Mouse (Mus musculus): Measurements from ENCODE around the gene Meaf6.

Meaf6 gene

DNA sequence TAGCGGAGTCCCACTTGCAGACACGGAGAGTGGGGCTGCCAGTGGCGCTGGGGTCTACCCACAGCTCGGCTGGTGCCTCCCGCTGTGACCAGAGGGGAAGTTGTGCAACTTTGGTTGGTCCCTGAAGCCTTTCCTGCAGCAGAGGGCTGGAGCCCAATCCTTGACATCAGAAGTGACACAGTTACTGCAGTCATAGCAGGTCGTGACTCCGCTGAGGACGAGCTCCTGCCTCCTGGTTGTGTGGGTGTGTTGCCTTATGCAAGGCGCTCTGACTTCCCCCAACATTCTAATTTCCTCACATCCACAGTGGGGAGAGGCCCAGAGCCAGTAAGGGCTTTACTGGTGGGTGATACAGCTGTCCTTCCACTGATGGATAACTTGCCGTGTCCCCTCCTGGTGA lies 60.3 kb downstream of the Meaf6 start:
- DNase-seq: no peak

DNA sequence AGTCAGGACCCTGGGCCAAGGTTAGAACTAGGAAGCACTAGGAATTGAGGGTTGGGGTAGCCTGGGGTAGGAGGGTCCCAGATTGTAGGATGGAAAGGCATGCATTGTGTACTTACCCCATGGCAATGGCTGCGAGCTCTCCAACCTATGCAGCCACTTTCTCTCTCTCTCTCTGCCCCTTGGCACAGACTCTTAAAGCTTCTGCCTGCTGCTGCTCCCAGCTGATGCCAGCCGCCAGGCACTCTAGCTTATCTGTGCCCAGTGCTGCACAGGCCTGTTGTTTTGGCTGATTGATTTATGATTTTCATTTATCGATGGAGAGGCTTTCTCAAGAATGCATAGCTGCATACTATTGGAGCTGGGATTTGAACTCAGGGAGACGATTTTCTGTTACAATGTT lies 63.0 kb downstream of the Meaf6 start:
- DNase-seq: no peak

GRCm38 (mm10) chr4:125149460-125149859 lies 64.5 kb downstream of the Meaf6 start:
- peak; percentile 11 for DNase-seq

- no peak for DNase-seq
These were observed 67.5 kb downstream of the Meaf6 start for GRCm38 (mm10) chr4:125152469-125152868.

GRCm38 (mm10) chr4:125153659-125154241 lies 68.8 kb downstream of the Meaf6 start:
- DNase-seq: no peak

DNA sequence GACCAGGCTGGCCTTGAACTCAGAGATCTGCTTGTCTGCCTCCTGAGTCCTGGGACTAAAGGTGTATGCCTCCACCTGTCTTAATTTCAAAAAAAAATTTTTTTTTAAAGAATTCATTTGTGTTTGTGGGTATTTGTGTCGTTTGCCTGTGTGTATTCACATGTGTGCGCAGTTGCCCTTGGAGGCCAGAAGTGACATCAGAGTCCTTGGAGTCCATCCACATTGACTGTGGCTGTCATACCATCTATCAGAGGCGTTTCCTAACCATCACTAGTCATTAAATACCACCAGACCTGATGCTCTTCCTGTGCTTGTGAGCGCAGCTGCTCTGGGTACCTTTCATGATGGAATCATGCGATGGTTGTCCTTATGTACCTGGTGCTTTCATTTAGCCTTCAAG lies 70.7 kb downstream of the Meaf6 start:
- no peak for DNase-seq

- no peak for DNase-seq
These were observed 72.4 kb downstream of the Meaf6 start for GRCm38 (mm10) chr4:125157322-125157721.

- no peak for DNase-seq
These were observed 73.1 kb downstream of the Meaf6 start for GRCm38 (mm10) chr4:125158081-125158480.

GRCm38 (mm10) chr4:125158581-125159317 lies 73.8 kb downstream of the Meaf6 start:
- no peak for DNase-seq

DNA sequence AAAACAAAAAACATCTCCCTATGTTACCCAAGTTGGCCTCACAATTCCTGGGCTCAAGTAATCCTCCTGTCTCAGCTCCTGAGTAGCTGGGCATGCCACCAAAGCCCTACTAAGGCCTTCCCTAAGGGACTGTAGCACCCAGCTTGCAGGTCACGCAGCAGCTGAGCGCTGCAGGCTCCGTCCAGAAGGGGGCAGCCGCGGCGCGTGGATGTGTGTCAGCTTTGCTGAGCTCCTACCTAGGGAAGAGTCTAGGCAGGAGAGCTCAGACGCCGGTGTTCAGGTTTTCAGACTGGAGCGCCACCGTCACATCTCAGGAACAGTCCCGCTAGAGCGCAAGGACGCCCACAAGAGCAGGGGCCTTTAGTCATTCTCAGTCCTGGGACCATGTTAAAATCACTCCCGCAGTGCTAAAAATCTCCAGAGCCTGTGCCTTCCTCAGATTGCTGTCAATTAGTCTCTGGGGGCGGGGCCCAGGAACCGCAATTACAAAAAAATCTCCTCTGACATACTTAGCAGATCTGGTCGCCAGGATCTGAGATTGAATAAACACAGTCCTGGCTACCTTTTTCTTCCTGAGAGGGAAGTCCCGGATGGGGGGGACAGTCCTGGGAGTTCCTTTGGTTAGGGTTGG lies 75.5 kb downstream of the Meaf6 start:
- DNase-seq: peak; percentile 88

DNA sequence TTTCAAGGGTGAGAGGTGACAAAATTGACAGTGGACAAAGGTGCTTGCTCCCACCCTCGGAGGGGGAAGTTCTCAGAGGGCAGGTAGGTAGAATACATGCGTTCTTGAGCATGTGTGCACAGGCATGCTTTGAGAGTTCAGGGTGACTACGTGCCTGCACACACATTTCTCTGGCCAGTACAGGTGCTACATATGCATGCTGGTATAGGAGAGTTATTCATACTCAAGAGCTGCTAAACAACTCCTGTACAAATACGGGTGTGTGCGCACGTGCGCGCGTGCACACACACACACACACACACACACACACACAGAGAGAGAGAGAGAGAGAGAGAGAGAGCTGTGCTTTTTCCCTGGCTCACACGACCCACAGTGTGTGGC lies 76.0 kb downstream of the Meaf6 start:
- no peak for DNase-seq

- no peak for DNase-seq
These were observed 76.5 kb downstream of the Meaf6 start for GRCm38 (mm10) chr4:125161392-125161791.

- no peak for DNase-seq
These were observed 77.8 kb downstream of the Meaf6 start for GRCm38 (mm10) chr4:125162701-125163100.
